Mouse (Mus musculus) mouse trophoblast stem cell (cell line): ENCODE measurements around the gene Btbd10.

Experiments
- in situ Hi-C, 2 experiments: fragments of 300-500 bp; cut with MseI, MboI; formaldehyde crosslinking; loops; 2 replicates in 1 of 2; 3 replicates in 1 of 2; pipeline ENCODE4 v1.15.1; 2025

Btbd10 gene

DNA sequence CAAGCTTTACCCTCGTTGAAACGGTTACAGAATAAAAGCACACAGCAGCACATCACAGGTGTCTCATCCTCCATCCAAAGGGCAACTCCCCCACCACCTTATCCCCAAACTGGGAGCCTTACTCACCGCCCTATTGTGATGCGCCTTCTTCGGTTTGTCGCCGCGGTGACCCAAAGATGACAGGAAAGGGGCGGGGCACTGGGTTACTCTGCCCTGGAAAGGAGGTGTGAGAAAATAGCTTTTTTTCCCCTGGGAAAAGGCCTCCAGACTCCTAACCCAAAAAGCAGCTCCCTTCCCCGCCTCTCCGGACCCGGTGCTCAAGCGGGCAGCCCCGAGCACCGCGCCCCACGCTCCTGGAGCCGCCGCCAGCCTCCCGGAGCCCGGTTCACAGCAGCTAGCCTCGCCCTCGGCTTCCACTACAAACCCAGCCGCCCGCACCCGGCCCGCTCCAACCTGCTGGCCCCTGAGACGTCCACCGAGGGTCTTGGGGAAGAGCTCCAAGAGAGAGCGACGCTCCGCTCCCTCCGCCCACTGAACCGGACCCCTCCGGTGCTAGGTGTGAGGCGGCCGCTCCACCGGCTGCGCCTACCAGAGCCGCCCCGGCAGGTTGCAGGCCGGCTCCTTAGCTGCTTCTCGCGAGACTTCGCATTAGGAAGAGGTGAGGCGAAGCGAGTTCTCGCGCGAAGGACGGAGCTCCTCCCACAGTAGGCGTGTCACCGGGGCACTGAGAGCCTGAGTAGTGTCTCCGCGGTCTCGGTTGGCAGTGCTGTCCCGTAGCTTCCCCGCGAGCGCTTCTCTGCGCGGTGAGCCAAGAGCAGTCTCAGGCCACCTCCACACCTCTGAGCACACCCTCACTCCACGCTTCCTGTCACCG, at the start of gene Btbd10:
Btbd10 (minus strand) TSS at position 647 of the 874 bp plus-strand sequence.
- in situ Hi-C loops, result no loop called here

DNA sequence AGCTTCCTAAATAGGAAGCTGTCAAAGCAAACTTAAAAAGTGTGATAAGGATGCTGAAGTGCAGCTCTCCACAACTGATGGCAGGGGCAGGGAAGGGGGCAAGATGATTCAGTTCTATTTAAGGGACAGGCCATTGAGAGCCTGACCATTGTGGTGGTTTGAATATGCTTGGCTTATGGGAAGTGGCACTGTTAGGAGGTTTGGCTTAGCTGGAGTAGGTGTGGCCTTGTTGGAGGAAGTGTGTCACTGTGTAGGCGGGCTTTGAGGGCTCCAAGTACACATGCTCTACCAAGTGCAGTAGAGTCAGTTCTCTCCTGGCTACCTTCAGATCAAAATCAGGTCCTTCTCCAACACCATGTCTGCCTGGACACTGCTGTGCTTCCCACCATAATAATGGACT, 47.3 kb upstream of the Btbd10 start:
- in situ Hi-C loops, result no loop called here

DNA sequence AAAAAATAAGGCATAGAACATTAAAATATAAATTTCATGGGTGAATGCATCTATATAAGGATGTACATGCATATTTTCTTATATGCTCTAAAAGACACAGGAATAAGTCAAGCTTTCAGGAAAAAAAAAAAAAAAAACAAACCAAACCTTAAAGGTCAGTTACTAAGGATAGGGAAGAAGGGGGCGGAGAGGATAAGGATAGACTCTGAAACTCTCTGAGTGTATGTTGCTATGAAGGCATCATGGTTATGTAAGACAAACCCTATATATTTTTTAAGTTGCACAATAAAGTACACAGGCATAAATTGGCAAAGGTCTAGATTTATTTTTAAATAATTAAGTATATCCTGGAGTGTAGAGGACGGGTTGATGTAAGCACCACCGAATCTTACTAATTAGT, 46.1 kb upstream of the Btbd10 start:
- in situ Hi-C loops, result no loop called here

DNA sequence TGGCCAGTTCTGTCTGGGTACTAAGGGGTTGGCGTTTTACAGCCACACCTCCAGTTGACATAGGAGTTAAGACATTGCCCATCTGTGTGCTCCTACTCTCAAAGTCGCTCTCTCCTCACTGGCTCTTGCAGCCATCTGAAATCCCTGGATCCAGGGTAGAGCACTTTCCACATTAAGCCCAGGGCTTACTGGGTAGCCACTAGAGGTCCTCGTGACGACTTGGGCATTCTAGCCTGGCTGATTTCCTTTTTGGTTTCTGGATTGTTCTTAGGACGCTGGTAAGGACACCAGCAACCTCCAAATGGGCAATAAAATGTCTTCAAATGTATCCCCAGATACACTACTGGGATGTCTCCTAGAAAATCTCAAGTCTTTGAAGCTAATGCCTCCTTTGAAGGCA, 39.5 kb upstream of the Btbd10 start:
- in situ Hi-C loops, result no loop called here

DNA sequence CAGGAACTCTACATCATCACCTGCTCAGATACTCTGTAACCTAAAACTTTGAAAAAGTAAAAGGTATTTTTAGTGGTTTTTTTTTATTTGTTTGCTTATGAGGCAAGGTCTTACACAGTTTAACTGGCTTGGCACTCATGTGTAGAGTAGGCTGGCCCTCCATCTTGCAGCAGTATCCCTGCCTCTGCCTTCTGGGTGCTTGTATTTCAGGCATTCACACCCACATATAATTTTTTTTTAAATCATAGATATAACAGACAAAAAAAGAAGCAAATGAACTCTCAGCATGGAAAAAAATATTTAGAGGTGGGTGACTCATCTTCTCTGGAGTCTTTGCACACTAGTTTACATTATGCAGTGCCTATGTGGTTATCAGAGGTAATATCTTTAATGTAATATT, 28.9 kb upstream of the Btbd10 start:
- in situ Hi-C loops, result no loop called here

DNA sequence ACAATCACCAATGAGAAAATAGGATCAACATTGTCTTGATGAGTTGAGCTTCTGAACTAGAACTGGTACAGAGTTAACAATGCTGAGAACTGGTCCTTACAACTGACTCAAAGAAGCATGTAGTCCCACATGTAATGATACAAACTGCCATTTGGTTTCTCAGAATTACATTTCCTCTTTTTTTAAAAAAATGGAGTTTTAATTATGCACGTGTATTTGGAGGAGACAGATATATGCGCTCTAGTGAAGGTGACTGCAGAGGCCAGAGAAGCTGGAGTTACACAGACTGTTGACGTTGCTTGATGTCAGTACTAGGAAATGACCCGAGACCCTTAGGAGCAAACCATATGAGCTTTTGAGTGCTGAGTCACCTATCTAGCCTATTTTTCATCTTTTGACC, 27.5 kb upstream of the Btbd10 start:
- in situ Hi-C loops, result no loop called here

DNA sequence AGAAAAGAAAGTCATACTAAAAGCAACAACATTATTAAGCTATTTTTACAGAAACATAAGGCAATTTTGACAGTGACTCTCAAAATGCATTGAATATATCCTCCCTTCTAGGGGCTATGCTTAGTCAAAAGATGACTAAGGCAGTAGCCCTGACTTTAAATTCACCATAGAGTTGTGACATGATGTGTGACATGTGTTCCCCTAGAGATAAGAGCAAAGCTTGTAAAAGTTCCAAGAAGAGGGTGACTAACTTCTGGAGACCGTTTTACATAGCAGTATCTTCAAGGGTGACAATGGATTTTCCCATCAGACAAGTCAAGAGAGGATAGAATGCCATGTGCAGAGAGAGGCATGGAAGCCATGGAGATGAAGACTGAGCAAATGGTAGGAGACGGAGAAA, 22.4 kb upstream of the Btbd10 start:
- in situ Hi-C loops, result no loop called here

DNA sequence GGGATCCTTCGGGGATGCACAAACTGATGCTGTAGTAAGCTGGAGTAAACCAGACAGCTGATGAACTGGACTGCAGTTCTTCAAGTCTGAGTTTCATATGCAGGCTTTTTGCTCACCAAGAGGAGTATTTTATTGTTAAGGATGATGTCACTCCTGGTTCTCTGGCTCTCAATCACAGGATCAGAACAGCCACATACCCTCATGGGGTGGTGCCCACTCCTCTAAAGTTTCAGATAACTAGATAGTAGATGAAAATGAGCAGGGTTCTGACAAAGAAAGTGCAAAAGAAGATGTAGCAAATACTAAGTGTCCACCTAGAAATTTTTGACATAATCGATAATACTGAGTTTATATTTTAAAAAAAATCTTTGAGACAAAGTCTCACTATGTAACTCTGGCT, 19.3 kb upstream of the Btbd10 start, which contains the start of gene Pth:
Pth (minus strand) TSS at position 101 of the 400 bp plus-strand sequence.
- in situ Hi-C loops, result no loop called here

DNA sequence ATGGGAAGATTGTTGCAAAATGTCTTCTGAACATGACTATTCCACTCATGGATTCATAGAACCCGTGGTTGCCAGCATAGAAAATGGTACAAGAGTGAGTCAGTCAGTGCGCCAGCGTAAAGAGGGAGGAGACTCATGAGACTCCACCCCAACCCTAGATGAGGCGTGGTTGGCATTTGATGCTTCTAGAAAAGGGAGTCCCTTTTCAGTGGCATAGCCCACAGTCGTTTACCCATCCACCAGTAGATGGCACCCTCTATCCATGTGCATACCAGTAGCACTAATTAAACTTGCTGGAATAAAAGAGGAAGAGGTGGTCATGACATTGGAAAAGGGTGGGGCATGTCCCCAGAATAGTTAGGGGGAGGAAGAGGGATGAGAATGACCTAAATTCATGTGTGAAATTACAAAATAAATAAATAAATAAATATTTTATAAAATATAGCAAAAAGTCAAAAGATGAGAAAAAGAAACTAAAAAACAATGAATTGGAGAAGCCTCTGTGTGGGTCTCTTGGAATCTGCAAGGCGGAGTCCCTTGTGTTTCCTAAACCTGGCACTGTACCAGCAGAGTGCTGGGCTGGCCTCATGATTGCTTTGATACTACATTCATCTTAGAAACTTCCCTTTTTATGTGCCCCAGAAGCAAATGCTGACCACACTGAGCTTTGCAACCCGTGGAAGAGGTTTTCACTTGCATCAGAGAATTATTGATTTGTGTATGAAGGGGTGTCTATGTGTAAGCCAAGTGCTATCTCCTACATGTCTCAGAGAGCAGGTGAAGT, 8.9 kb upstream of the Btbd10 start:
- in situ Hi-C loops, result loop anchor here in 1 of 2 experiments (5.0 kb wide), 1 partner anchor 214 kb away; no protein-coding TSS in a partner anchor

DNA sequence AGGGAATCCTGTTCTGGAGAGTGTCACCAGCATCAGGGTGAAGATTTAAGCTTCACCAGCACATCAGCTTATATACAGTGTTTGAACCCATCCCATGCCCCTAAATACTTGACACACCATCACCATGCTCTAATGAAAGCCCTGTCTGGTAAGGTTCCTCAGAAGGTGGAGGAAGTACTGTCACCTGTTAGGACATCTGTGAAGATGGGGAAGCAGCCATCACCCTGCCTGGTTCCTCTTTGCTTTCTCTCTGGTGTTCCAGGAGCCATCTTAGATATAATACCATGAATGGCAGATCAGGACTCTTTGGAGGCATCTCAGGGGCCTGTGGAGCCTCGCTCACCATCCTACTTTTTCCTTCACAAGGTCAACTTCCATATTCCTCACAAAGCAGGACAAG, 3.5 kb upstream of the Btbd10 start:
- in situ Hi-C loops, result no loop called here

DNA sequence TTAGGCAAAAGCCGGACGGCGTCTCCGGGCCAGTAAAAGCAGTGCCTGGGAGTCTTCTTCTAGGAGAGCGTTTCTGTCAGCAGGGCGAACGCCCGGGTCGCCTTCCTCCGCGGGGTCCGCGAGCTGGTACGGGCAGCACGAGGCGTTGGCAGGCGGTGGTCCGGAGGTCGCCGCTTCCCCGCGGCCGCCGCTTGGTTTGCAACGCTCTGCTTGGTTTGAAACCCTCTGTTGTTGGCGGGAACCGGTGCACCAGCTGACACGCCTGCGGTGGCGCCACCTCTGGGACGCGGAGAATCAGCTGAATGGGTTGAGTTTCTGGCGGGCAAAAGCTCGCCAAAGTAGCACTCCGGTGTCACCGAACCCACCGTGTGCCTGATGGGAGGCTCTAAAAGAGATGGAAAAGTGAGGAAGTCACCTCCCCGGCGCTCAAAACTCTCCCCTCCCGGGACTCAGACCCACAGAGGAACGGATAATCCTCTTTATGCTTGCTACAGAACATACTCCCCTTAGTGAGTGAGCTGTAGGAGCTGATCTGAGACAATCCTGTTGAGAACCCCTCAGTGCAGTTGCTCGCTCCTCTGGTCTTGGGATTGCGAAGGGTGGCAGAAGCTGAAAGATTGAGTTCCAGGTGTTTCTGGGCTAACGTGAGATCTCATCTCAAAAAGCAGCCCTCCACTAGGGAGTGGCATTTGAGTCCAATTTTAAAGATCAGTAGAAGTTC, 588 bp upstream of the Btbd10 start:
- in situ Hi-C loops, result no loop called here

DNA sequence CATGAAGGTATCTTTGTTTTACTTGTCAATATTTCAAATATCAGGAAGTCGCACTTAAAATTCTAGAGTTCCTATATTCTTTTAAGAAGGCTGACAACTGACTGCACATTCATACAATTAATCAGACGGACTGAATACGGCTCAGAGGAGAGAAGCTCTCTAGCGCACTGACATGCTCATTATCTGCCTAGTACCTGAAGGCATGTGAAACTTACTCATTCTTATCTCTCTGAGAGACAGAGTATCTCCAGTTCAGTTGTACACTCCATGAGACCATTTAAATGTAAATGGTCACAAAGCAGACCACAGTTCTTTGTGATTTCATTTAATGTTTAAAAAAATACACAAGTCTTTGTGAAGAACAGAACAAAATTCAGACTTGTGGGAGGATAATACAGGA, 1.8 kb downstream of the Btbd10 start:
- in situ Hi-C loops, result no loop called here

DNA sequence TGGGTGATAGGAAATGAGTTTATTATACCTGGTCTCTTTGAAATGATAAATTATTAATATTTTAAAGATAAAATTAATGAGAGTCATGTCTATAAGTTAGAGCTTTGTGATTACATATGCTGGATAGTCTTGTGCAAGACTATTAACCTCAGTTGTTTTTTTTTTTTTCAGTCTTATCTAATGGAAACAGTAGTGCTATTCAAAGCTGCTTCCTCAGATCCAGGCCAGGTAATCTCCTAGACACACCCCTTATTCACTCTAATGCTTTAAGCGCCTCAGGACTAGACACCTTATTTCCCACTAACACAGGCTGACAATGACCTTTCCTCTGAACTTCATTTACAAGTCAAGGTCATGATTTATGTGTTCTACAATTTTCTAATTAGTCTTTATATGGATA, 20.1 kb downstream of the Btbd10 start:
- in situ Hi-C loops, result no loop called here

DNA sequence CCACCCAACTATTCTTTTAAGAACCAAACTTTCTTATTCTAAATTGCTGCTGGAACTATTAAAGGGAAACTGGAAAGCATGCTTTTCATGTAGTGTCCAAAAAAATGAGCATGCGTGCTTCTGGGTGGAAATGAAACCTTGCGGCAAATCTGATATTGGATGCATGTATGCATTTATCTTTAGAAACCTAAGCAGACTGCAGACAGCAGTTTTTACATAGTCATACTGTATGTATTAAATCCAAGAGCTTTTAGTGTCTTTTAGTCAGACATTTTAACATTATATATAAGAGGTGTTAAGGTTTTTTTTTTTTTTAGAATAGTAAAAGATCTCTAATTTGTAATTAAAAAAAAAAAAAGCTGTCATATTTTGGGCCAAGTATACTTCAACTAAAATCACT, 21.5 kb downstream of the Btbd10 start:
- in situ Hi-C loops, result no loop called here

DNA sequence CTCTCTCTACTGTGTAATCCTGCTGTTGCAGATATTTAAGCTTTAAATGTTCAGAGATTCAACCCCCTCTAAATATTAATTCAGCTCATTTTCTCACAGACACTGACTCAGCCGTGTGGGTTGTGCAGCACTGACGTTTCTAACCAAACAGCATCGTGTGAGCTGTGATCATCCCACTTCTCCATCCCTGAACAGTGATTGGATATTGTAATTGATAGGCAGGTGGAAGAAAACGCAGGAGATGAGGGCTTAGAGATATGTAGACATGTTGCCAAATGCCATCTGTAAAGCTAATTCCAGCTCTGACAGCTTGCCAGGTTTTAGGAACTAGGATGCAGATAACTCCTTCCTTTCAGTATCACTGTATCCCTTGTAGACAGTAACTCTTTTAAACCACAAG, 21.9 kb downstream of the Btbd10 start:
- in situ Hi-C loops, result no loop called here

DNA sequence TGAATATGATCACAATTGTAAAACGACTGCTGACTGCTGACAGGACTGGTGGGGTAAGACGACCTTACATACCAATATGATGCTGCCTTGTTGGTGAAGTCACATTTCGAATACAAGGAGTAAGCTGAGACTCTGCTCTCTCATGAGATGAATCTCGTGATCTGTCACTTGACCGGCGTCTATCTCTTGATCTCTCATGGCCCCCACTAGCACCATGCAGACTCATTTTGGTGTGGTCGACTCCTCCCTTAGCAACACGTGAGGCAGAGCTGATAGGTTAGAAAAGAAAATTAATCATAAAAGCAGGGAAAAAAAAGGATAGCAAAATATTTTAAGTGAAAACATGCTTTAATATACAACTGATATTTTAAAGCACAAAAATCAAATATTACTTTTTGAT, 33.9 kb downstream of the Btbd10 start:
- in situ Hi-C loops, result no loop called here

DNA sequence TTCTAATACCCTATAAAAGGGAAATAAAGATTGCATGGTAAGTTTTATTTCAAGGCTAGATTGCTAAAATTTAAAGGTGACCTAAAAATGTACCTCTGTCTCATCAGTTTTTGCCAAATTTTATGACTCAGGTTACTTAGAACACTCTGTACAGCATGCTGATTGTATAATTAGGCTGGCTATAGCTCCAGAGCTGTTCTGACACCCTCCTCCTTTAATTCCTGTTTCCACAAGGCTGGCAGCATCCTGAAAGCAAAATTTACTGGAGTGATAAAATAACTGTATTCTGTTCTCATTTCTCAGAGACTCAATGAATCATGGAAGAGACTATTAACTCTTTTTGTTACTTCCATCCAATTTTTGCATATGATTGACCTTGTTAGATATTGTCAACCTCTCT, 35.2 kb downstream of the Btbd10 start:
- in situ Hi-C loops, result no loop called here

DNA sequence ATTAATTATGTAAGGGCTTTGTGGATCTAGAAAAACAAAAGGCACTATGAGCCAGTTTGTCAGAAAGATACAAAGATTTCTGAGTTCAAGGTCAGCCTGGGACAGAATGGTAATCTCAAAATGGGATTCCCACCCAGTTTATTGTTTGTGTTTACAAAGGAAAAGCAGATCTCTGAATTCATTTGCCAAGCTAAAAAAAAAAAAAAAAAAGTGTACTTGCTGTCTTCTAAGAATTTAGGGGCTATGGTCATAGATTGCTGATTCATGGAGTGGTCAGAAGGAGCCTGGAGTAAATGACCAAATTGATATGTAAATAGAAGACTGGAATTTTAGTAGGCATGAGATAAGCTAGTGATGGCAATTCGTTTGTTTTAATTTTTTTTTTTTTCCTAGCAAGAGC, 49.1 kb downstream of the Btbd10 start:
- in situ Hi-C loops, result no loop called here

DNA sequence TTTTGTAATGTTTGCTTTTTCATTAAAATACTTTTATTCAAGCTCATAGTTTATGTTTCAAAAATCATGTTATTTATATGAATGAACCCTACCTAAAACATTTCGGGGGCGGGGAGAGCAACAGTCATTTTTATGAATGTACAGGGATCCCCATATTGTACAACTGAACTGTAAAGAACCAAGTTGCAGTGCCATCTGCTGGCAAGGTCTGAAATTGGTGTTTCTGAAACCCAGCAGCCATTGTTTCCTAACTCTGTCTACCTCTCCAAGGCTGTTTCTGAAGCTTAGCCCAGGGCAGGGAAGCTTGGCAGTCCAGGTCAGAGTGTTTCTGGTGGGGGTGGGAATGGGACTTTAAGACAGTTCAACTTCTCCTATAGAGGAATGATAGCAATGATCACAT, 57.4 kb downstream of the Btbd10 start:
- in situ Hi-C loops, result no loop called here

DNA sequence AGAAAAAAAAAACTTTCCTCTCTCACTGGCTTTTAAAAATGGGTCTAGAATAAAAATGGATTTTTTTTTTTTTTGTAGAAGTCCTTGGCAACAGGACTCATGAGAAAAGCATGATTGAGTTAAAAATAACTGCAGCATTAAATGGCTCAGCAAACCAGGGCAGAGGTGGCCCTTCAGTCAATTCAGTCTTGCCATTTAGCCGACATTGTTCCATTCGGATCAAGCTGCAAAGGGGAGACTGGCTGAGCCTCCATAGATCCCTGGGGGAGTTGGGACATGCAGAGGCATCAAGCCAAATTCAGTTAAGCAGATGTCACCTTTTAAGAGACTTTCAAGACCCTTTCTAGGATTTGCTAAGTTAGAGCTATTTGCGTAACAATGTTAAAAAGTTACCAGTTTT, 59.1 kb downstream of the Btbd10 start:
- in situ Hi-C loops, result no loop called here

DNA sequence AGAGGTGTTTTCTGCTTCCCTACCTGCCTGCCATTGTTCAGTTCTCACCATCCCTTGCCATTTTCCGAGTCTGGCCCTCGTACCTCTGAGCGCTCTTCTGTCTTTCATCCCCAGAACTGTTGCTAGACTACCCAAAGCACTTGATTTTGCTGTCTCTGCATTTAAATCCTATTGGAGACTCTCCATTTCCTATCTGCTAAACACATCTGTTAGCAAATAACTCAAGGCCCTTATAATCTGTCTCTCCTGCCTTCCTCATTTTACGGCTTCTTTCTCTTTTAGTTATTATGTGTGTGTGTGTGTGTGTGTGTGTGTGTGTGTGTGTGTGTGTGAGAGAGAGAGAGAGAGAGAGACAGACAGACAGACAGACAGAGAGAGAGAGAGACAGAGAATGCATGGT, 71.4 kb downstream of the Btbd10 start:
- in situ Hi-C loops, result no loop called here
